Mouse (Mus musculus) layer of hippocampus, postnatal 36 days (tissue): ENCODE measurements around the gene 1500015O10Rik. TPM values are rescaled to one million over a fixed set of nuclear protein-coding genes. Genes with fewer than 3 reads are reported as not detected.

ENCODE experiments used
- DNase-seq, 2 experiments: peaks; one replicate each; pipeline ENCODE4 v3.0.0; 2022
- total RNA-seq, 2 experiments: library from RNA; stranded (reverse); gene quantifications; 2 replicates each; pipeline ENCODE4 v1.2.3; 2021

The 1500015O10Rik gene
- total RNA-seq, 2 experiments from 2014 or later = 1.4 to 7.0 TPM

DNA sequence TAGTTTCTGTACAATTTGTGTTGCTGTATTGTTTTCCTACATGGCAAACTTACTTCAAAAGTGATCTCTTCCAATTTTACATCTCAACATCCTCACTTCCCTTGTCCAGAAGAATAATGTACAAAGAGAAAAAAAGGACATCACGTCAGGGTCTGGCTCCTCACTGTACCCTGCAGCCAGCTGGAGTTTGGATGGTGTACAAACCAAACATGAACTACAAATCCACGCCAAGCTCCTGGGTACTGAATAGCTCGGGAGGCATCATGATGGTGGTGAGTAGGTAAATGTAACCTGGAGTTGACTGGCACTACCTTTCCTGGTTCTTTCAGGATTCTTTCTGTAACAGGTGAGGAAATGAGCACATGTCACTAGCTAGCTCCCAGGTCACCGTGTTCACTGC, 43.7 kb downstream of the 1500015O10Rik start:
- no peak for DNase-seq

GRCm38 (mm10) chr1:43776106-43776505, 45.7 kb downstream of the 1500015O10Rik start:
- no peak for DNase-seq

GRCm38 (mm10) chr1:43781195-43781594, 50.8 kb downstream of the 1500015O10Rik start:
- no peak for DNase-seq

GRCm38 (mm10) chr1:43781672-43782071, 51.3 kb downstream of the 1500015O10Rik start:
- no peak for DNase-seq

DNA sequence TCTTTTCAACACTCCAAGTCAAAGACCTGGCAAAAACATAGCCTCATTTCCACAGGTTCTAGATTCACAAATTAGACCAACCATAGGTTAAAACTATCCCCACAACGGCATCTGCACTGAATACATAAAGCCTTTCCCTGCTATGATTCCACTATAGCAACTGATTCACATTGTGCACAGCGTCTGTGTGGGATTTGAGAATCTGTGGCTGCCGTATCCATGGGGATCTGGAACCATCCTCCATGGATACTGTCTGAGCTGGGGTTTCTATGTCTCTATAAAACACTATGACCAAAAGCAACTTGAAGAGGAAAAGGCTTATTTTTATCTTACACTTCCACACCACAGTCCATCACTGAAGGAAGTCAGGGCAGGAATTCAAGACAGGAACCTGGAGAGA, 52.3 kb downstream of the 1500015O10Rik start:
- DNase-seq = no peak

DNA sequence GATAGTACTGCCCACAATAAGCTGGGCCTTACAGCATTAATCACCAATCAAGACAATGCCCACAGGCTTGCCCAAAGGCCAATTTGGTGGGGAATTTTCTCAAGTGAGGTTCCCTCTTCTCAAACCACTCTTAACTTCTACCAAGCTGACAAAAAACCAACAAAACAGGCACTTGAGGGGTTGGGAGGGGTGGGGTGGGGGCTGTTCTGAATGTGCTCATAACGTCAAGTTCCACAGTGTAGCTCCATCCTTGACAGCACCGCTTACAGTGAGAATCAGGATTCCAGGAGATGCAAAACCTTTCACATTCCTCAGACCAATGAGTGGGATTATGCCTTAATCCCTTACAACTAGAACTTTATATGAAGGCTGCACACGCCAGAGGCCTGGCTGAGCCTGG, 52.8 kb downstream of the 1500015O10Rik start:
- DNase-seq = no peak

DNA sequence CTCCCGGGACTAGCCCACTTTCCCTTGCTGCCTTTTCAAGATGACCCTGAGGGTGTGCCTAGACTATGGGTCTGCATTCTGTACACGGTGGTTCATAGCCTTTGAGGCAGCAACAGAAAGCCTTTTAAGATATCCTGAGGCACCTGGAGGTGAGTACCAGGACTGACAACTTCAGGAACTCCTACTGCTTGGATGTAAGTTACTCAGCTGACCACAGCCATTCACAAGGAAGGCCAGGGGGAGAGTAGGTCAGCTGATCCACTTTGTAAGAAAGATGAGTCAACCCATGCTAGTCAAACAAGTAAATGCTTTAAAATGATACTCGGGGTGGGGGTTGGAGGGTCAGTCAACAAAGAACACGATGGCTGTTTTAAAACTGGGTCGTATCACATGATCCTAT, 54.9 kb downstream of the 1500015O10Rik start:
- no peak for DNase-seq

DNA sequence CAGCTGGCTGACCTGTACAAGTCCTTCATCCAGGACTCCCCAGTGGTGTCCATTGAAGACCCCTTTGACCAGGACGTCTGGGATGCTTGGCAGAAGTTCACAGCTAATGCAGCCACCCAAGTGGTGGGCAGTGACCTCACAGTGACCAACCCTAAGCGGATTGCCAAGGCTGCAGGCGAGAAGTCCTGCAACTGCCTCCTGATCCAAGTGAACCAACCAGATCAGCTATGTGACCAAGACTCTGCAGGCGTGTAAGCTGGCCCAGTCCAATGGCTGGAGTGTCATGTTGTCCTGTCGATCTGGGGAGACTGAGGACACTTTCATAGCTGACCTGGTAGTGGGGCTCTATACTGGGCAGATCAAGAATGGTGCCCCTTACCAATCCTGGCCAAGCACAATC, 56.3 kb downstream of the 1500015O10Rik start:
- DNase-seq = no peak

DNA sequence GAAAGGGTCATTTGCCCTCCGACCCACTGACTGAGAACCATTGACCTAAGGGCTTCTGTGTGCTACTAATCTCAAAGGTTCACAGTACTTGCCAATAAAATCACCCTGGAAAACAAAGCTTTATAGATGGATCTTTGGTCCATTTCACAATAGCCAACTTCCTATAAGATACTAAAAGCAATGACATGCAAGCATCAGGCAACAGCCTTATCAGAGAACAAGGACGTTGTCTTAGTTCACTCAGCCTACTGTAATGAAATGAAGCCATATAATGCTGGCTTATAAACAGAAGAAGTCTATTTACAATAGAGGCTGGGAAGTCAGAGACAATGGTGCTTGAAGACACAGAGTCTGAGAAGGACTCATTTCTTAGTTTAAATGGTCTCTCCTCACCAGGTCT, 59.4 kb downstream of the 1500015O10Rik start:
- no peak for DNase-seq

Other genes with a start within 250 kb of the 1500015O10Rik start
- 10 to 100 TPM; 42.9 to 49.4 TPM for gene Uxs1, start 97.2 kb downstream of the 1500015O10Rik start, total RNA-seq
- 10 to 100 TPM; 53.4 to 56.9 TPM for gene Tpp2, start 203.0 kb downstream of the 1500015O10Rik start, total RNA-seq